Mouse (Mus musculus) liver, postnatal 0 days (tissue): ENCODE data around the gene Slc20a1. TPM values are rescaled to one million over a fixed set of nuclear protein-coding genes. Genes with fewer than 3 reads are reported as not detected.

Experiments
- ATAC-seq: fragments of 200-750 bp; cut with Nextera tagmentation; 2 replicates; pipeline ENCODE4 v1.8.0; 2017; ENCODE audit warnings: mild to moderate bottlenecking, moderate library complexity
- DNase-seq: peaks from one replicate; pipeline ENCODE4 v3.0.0-alpha.2; 2016
- H3K27ac ChIP-seq: fragments of 300-500 bp; sonication (generic); 2 replicates; pipeline ENCODE4 v1.5.1; 2014; ENCODE audit warnings: antibody characterized with exemption, moderate library complexity, mild to moderate bottlenecking, low read depth
- H3K27me3 ChIP-seq: fragments of 300-500 bp; sonication (generic); 2 replicates; pipeline ENCODE4 v1.6.1; 2014; ENCODE audit warnings: low read length, control low read depth, mixed read lengths; ENCODE audit not compliant: insufficient read depth
- H3K36me3 ChIP-seq: fragments of 300-500 bp; sonication (generic); replicated peaks from 2 replicates; pipeline ENCODE4 v1.6.1; 2014; ENCODE audit warnings: mild to moderate bottlenecking, control low read depth, low read length, moderate library complexity, mixed read lengths; ENCODE audit not compliant: insufficient read depth
- H3K4me1 ChIP-seq: fragments of 300-500 bp; sonication (generic); 2 replicates; pipeline ENCODE4 v1.6.1; 2014; ENCODE audit warnings: antibody characterized with exemption, mild to moderate bottlenecking, control low read depth; ENCODE audit not compliant: insufficient read depth
- H3K4me2 ChIP-seq: fragments of 300-500 bp; sonication (generic); 2 replicates; pipeline ENCODE4 v1.6.1; 2014; ENCODE audit warnings: low read depth, mild to moderate bottlenecking, low read length, moderate library complexity, mixed read lengths
- H3K4me3 ChIP-seq: fragments of 300-500 bp; sonication (generic); 2 replicates; pipeline ENCODE4 v1.5.1; 2014; ENCODE audit warnings: low read depth, low read length
- H3K9ac ChIP-seq: fragments of 300-500 bp; sonication (generic); replicated peaks from 2 replicates; pipeline ENCODE4 v1.6.1; 2014; ENCODE audit warnings: mild to moderate bottlenecking, moderate library complexity
- H3K9me3 ChIP-seq: fragments of 300-500 bp; sonication (generic); 2 replicates; pipeline ENCODE4 v1.6.1; 2016; ENCODE audit warnings: mild to moderate bottlenecking, control low read depth, low read length, mixed read lengths
- CTCF ChIP-seq: sonication (generic); IDR thresholded peaks from 2 replicates; pipeline ENCODE4 v1.5.1; 2016; ENCODE audit warnings: antibody characterized with exemption, low read depth
- EP300 ChIP-seq: IDR thresholded peaks from 2 replicates; pipeline ENCODE4 v1.6.1; 2016; ENCODE audit warnings: antibody characterized with exemption, low read depth, mild to moderate bottlenecking
- WGBS: fragments of 180-500 bp; shearing (Covaris S2); extraction: QIAGEN DNeasy Blood & Tissue Kit; methylation state at CpG from one replicate; pipeline ENCODE4 v1.1.7; 2014; ENCODE audit not compliant: insufficient replicate concordance; 5-methylcytosine and 5-hydroxymethylcytosine counted together
- polyA plus RNA-seq: library from polyadenylated mRNA; unstranded; fragments of >200 nt; fragmentation: Nextera tagmentation; extraction: Ambion mirVana; gene quantifications from 2 replicates; pipeline ENCODE4 v1.2.1, GENCODE M21; 2015

Gene Slc20a1
- polyA plus RNA-seq = 20.2 and 24.9 TPM in 2 replicates

DNA sequence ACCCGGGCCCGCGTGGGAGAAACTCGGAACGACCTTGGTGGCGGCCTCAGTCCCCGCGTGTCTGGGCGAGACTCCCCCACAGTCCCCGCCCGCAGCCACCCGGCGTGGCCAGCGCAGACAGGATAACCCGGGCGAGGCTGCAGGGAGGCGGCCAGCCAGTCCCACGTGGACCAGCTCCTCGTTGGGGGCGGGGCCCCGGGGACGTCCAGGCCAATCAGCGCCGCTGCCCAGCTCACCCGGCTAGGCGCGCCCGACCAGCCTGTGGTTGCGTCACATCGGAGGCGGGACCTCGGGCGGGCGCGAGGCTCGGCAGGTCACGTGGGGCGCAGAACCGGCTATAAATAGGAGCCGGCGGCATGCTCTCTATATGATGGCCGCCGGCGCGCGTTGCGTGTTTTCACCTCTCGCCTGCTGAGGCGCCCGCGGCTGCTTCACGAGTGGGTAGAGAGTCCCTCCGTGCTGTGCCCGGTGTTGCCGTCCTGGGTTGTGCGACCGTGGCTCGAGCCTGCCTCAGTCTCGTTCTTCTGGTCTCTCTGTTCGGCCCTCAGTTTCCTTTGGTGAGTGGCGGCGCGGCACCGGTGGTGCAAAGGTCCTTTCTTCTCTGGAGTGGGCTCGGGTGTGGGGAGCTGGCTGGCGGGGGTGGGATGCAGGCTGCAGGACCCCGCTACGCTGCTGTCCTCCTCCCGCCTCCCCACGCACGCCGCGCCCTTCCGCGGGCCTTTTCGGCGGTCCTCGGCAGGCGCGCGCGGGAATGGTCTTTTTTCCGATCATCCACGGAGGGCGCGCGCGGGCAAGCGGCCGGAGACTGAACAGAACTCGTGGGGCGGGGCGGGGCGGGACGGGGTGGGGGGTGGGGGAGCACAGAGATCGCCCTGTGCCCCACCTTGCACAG lies at the start of gene Slc20a1:
Gene Slc20a1, plus strand, starts transcription at position 329 of the 892 bp plus-strand sequence.
- Histone ChIP-seq H3K27ac (peak within 1 kb of the TSS; percentile 95), H3K36me3 (peaks cover 39% of the 10 kb centered on the region), H3K9me3 (no peaks in the 10 kb centered on the region), H3K27me3 (no peaks in the 10 kb centered on the region), H3K4me1 (peaks cover 27% of the 10 kb centered on the region), H3K4me3 (peak within 1 kb of the TSS; percentile 98), H3K4me2 (peak within 1 kb of the TSS; percentile 96), H3K9ac (peak within 1 kb of the TSS; percentile 95)
- peak; percentile 98 for ATAC-seq
- no peak for TF ChIP-seq EP300
- no peak; the same call in none of the 2 replicates for TF ChIP-seq CTCF
- DNase-seq = peak; percentile 100
- under 1% methylated on average over 60 of the region's 96 CpGs for WGBS

DNA sequence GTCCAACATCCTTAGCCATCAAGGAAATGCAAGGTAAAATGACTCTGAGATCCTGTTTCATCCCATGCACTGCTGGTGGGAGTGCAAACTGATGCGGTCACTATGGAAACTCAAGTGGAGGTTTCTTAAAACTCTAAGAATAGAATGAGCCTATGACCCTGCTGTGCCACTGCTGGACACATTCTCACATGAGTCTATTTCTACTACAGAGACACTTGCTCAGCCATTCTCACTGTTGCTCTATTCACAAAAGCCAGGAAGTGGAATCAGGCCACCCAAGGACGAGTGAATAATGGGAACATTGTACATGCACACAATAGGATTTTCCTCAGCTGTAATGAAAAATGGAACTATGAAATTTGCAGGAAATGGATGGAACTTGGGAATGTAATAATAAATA lies 49.7 kb upstream of the Slc20a1 start:
- TF ChIP-seq CTCF = no peak
- no peak for TF ChIP-seq EP300
- ATAC-seq = no peak
- no peak overlapping the region for H3K4me3 ChIP-seq

DNA sequence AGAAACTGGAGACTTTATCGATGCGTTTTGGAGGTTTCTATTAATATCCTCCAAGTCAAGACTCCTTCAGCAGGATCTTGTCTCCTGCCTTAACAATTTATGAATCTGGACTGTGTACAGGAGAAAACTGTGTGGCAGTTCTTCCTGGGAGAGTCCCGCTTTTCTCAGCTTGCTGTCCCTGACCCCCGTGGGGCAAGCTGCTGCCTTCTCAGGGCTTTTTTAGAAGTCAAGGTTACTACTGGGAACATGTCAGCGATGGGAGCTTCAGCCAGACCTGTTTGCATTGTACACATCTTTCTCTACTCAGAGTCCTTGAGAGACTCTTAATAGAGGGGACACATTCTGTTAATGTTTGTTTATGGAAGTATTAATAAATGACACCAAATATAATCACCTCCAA lies 48.2 kb upstream of the Slc20a1 start:
- DNase-seq = no peak
- H3K9me3 ChIP-seq = peaks cover 2% of the 10 kb centered on the region; the same call in 1 of the 2 replicates
- no peak overlapping the region for H3K9ac ChIP-seq
- no peak overlapping the region for H3K4me2 ChIP-seq
- H3K27me3 ChIP-seq = no peaks in the 10 kb centered on the region
- H3K36me3 ChIP-seq = no peaks in the 10 kb centered on the region
- H3K4me3 ChIP-seq = no peak overlapping the region
- WGBS = 80% methylated on average over 5 of the region's 5 CpGs
- H3K27ac ChIP-seq = no peak overlapping the region
- no peak for TF ChIP-seq EP300
- no peaks in the 10 kb centered on the region for H3K4me1 ChIP-seq
- ATAC-seq = no peak

More for the DNA sequence above, 49.7 kb upstream of the Slc20a1 start:
- Histone ChIP-seq H3K4me1 (no peaks in the 10 kb centered on the region), H3K27ac (no peak overlapping the region), H3K9me3 (peaks cover 2% of the 10 kb centered on the region; the same call in 1 of the 2 replicates), H3K27me3 (no peaks in the 10 kb centered on the region), H3K4me2 (no peak overlapping the region), H3K9ac (no peak overlapping the region), H3K36me3 (no peaks in the 10 kb centered on the region)
- no peak for DNase-seq
- WGBS = 64% methylated on average over 2 of the region's 2 CpGs

DNA sequence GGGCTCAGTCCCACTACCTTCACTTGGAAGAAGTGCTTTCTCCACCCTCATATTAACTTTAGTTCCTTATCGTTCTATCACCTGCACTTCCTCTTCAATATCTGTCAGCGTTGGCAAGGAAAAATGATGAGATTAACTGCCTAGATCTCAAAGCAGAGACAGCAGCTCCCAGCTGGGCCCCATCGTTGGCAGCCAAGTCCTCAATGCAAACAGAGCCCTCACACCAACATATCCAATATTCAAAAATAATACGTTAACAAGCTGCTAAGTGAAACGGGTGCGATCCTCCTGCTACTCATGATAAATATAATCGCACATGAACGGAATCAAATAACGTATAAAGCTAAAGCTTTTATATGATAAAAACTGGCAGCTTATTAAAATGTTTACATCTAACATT lies 47.5 kb upstream of the Slc20a1 start:
- Histone ChIP-seq H3K27ac (no peak overlapping the region), H3K36me3 (no peaks in the 10 kb centered on the region), H3K4me3 (no peak overlapping the region), H3K9ac (no peak overlapping the region), H3K9me3 (peaks cover 2% of the 10 kb centered on the region; the same call in 1 of the 2 replicates), H3K4me1 (no peaks in the 10 kb centered on the region), H3K27me3 (no peaks in the 10 kb centered on the region), H3K4me2 (no peak overlapping the region)
- TF ChIP-seq CTCF (no peak), EP300 (no peak)
- ATAC-seq (no peak), DNase-seq (no peak)
- 63% methylated on average over 9 of the region's 9 CpGs for WGBS

DNA sequence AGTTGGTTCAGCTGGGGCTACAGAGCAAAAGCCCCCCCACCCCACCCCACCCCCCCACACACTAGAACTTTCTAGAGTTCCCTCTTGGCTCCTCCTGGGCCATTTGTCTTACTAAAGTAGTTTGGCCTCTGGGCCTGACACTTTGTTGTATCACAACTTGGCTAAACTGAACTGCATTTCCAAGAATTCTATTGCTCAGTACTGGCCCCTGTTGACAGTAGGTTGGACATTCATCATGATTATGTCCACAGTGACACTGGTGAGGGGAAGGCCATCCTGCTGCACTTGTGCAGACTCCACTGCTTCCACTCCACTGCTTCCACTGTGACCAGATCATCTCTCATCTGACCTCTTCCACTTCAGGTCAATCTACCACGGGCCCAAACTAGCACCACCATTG lies 45.8 kb upstream of the Slc20a1 start:
- Histone ChIP-seq H3K27ac (no peak overlapping the region), H3K9me3 (peaks cover under 1% of the 10 kb centered on the region; the same call in 1 of the 2 replicates), H3K36me3 (no peaks in the 10 kb centered on the region), H3K4me1 (no peaks in the 10 kb centered on the region), H3K4me2 (no peak overlapping the region), H3K27me3 (no peaks in the 10 kb centered on the region), H3K9ac (no peak overlapping the region), H3K4me3 (no peak overlapping the region)
- 55% methylated on average over 1 of the region's 1 CpGs for WGBS
- ATAC-seq (no peak), DNase-seq (no peak)
- TF ChIP-seq EP300 (no peak), CTCF (peak; percentile 34)

DNA sequence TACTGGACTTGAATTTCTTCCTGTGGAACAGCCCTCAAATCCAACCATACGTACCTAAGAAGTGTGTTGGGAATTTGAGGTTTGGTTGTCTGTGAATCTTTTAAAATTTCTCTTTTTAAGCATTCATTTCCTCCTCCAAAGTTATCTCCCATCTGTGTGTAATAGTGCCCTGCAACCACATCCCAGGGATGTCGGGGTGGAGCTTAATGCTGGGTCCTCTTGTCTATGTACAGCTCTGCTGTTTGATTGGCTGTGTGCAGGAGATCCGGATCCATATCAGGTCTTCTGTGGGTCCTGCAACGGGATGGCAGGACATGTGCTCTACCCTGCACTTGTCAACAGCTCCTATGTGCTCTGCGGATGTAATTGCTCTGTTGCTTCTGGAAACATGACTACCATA lies 33.7 kb upstream of the Slc20a1 start:
- ATAC-seq = no peak
- WGBS = 48% methylated on average over 5 of the region's 5 CpGs
- no peak overlapping the region for H3K4me3 ChIP-seq

More for the DNA sequence above, 33.7 kb upstream of the Slc20a1 start:
- TF ChIP-seq CTCF (no peak), EP300 (no peak)
- Histone ChIP-seq H3K4me1 (no peaks in the 10 kb centered on the region), H3K27me3 (no peaks in the 10 kb centered on the region), H3K27ac (no peak overlapping the region), H3K9ac (no peak overlapping the region), H3K4me2 (no peak overlapping the region), H3K36me3 (no peaks in the 10 kb centered on the region), H3K9me3 (no peaks in the 10 kb centered on the region)
- no peak for DNase-seq
